Mouse (Mus musculus): ENCODE results near the gene Map2k2. TPM values are rescaled to one million over a fixed set of nuclear protein-coding genes. Genes with fewer than 3 reads are reported as not detected.

Map2k2 gene
- polyA plus RNA-seq, 1 experiment from 2014 or later = 213 TPM

GRCm38 (mm10) chr10:81076356-81076755 lies 29.4 kb upstream of the Map2k2 start:
- WGBS = 90% methylated on average over 1 of the region's 1 CpGs
- Histone ChIP-seq H3K4me3 (no peak overlapping the region), H3K27me3 (no peaks in the 10 kb centered on the region), H3K36me3 (peaks cover 91% of the 10 kb centered on the region), H3K9ac (0 out of 2 replicates have a peak overlapping the region, but pooled peaks have one; percentile 11), H3K9me3 (no peaks in the 10 kb centered on the region), H3K4me2 (no peak overlapping the region), H3K4me1 (peaks cover 3% of the 10 kb centered on the region), H3K27ac (no peak overlapping the region)
- no peak for ATAC-seq (ENCODE audit: insufficient number of reproducible peaks, insufficient read depth, low FRiP score, low TSS enrichment, low read depth)

DNA sequence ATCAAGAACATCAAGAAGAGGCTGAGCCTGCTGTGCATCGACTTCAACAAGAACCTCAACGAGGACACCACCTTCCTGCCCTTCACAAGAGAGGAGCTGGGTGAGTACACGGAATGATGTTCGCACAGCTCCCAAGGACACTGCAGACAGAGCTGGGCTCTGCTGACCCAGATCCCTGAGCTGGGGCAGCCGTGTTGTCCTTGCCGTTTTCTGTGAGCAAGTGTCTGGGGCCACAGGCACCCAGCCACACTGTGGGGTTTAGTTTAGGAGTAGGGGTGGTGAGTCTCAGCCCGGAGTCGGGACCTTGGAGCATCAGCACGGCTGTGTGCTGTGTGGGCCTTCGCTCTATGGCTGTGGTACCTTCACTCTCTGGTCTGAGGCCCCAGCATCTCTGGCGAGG lies 27.8 kb upstream of the Map2k2 start:
- WGBS = 91% methylated on average over 11 of the region's 11 CpGs
- Histone ChIP-seq H3K27me3 (no peaks in the 10 kb centered on the region), H3K27ac (no peak overlapping the region), H3K9ac (no peak overlapping the region), H3K4me1 (no peaks in the 10 kb centered on the region), H3K9me3 (no peaks in the 10 kb centered on the region), H3K36me3 (peaks cover 99% of the 10 kb centered on the region), H3K4me2 (no peak overlapping the region), H3K4me3 (no peak overlapping the region)
- no peak for ATAC-seq (ENCODE audit: insufficient number of reproducible peaks, insufficient read depth, low FRiP score, low TSS enrichment, low read depth)

- Histone ChIP-seq H3K27ac (no peak overlapping the region), H3K4me3 (no peak overlapping the region), H3K9ac (peak overlapping the region; percentile 36; the same call in 1 of the 2 replicates), H3K4me1 (no peaks in the 10 kb centered on the region), H3K27me3 (no peaks in the 10 kb centered on the region), H3K9me3 (no peaks in the 10 kb centered on the region), H3K4me2 (no peak overlapping the region), H3K36me3 (peaks cover 84% of the 10 kb centered on the region)
- 92% methylated on average over 31 of the region's 31 CpGs for WGBS
- ATAC-seq (ENCODE audit: insufficient number of reproducible peaks, insufficient read depth, low FRiP score, low TSS enrichment, low read depth) = no peak
These were observed 25.6 kb upstream of the Map2k2 start for GRCm38 (mm10) chr10:81080008-81080655.

DNA sequence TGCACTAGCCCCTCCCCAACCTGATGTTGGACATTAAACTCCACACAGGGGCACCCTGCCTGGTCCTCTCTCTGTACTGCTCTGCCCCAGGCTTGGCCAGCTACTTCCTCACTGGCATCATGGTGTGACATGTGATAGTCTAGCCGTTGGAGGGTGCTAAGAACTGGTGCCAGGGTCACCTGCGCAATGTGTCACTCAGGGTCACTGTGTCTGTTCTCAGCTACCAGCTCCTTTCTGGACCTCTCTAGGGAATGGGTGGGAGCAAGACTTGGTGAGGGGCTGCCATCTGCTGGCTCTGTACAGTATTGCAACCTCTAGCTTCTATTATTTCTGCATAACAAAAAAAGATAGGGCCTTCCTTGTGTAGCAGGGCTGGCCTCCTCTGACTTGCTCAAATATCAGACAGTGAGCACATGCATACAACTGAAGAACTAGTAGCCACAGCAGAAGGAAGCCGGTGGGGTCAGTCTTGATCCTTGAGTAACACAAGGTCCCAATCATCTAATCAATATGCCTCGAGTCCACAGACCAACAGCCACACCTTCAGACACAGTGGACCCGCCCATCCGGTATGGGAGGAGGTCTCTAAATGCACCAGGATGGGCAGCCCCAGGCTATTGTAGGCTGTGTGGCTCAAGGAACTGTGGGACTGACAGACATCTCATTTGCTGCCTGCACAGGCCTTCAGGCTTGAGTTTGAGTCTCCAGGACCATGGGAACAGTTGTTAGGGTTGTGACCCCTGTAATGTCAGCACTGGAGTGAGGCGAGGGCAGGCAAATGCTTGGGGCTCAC lies 23.4 kb upstream of the Map2k2 start:
- Histone ChIP-seq H3K9ac (no peak overlapping the region), H3K36me3 (peaks cover 62% of the 10 kb centered on the region)
- no peak for ATAC-seq (ENCODE audit: insufficient number of reproducible peaks, insufficient read depth, low FRiP score, low TSS enrichment, low read depth)

GRCm38 (mm10) chr10:81087021-81087420 lies 18.7 kb upstream of the Map2k2 start:
- Histone ChIP-seq H3K36me3 (peaks cover 15% of the 10 kb centered on the region), H3K4me3 (no peak overlapping the region), H3K9ac (no peak overlapping the region), H3K27ac (no peak overlapping the region), H3K27me3 (no peaks in the 10 kb centered on the region), H3K4me1 (peaks cover 7% of the 10 kb centered on the region), H3K9me3 (no peaks in the 10 kb centered on the region), H3K4me2 (no peak overlapping the region)
- 36% methylated on average over 2 of the region's 2 CpGs for WGBS
- ATAC-seq (ENCODE audit: insufficient number of reproducible peaks, insufficient read depth, low FRiP score, low TSS enrichment, low read depth) = no peak

More for the DNA sequence above, 23.4 kb upstream of the Map2k2 start:
- no peaks in the 10 kb centered on the region for H3K9me3 ChIP-seq
- no peaks in the 10 kb centered on the region for H3K27me3 ChIP-seq
- WGBS = 74% methylated on average over 7 of the region's 7 CpGs
- no peaks in the 10 kb centered on the region for H3K4me1 ChIP-seq
- no peak overlapping the region for H3K27ac ChIP-seq
- no peak overlapping the region for H3K4me2 ChIP-seq
- no peak overlapping the region for H3K4me3 ChIP-seq

- WGBS = 36% methylated on average over 2 of the region's 2 CpGs
- no peaks in the 10 kb centered on the region for H3K27me3 ChIP-seq
- peak overlapping the region; percentile 51; the same call in 1 of the 2 replicates for H3K27ac ChIP-seq
- H3K4me2 ChIP-seq = no peak overlapping the region
- no peaks in the 10 kb centered on the region for H3K9me3 ChIP-seq
- H3K36me3 ChIP-seq = no peaks in the 10 kb centered on the region
- no peak overlapping the region for H3K9ac ChIP-seq
- H3K4me1 ChIP-seq = peaks cover 7% of the 10 kb centered on the region
- ATAC-seq (ENCODE audit: insufficient number of reproducible peaks, insufficient read depth, low FRiP score, low TSS enrichment, low read depth) = no peak
- no peak overlapping the region for H3K4me3 ChIP-seq
These were observed 16.5 kb upstream of the Map2k2 start for GRCm38 (mm10) chr10:81089216-81089615.

DNA sequence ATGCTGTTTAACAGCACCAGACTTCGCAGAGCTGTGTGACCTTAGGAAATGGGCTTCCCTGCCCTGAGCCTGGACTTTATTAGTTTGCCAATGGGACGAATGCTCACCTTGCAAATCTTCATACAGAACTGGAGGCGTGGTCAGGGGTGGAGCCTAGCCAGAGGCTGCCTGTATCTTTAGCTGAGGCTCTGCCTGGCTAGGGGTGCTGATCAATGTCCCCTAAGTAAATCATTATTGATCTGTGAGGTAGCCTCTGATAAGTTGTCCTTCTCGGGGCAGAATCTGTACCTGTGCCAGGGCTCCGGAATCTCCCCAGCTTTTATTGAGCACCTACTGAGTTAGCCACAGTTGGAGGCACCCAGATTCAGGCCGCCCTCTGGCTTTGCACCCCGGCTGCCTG lies 15.1 kb upstream of the Map2k2 start:
- Histone ChIP-seq H3K9ac (no peak overlapping the region), H3K4me1 (peaks cover 7% of the 10 kb centered on the region), H3K9me3 (no peaks in the 10 kb centered on the region), H3K4me3 (no peak overlapping the region), H3K4me2 (no peak overlapping the region), H3K27me3 (no peaks in the 10 kb centered on the region), H3K27ac (no peak overlapping the region), H3K36me3 (no peaks in the 10 kb centered on the region)
- ATAC-seq (ENCODE audit: insufficient number of reproducible peaks, insufficient read depth, low FRiP score, low TSS enrichment, low read depth) = no peak
- WGBS = 71% methylated on average over 7 of the region's 7 CpGs

DNA sequence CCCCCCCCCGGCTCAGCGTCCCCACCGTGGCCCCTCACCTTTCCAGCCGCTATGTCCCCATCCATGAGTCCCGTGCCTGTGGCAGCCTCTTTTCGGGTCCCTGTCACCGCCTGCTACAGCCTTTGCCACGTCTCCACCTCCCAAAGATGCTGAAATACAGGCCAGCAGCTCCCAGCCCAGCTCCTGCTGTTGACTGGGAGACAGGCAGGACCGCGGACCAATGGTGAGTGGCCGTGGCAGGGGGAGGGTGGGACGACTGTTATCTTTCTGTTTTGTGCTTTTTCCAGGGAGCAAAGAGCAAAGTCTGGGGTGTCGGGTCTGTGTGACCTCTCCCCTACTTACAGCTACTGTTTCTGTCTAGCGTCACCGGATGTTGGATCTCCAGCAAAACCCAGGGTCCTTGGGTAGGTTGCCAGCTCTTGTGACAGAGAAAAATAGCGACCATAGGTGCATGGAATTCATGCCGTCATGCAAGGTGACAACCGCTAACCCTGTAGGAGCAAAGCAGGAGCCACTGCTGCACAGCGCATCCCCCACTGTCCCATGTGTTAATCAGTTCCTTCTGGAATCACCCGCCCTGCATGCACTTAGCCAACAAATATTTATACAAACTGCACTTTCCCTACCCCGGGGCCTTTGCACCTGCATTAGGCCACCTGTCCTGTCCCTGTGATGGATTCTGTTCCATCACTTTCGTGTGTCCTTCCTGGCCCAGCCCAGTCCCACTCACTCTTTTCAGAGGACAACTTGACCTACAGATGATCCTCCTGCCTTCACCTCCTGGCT lies 13.1 kb upstream of the Map2k2 start:
- no peak overlapping the region for H3K4me2 ChIP-seq
- ATAC-seq (ENCODE audit: insufficient number of reproducible peaks, insufficient read depth, low FRiP score, low TSS enrichment, low read depth) = no peak
- peaks cover 7% of the 10 kb centered on the region for H3K4me1 ChIP-seq
- H3K27ac ChIP-seq = no peak overlapping the region
- no peaks in the 10 kb centered on the region for H3K27me3 ChIP-seq
- no peak overlapping the region for H3K4me3 ChIP-seq
- H3K36me3 ChIP-seq = no peaks in the 10 kb centered on the region
- 57% methylated on average over 22 of the region's 22 CpGs for WGBS
- no peaks in the 10 kb centered on the region for H3K9me3 ChIP-seq
- H3K9ac ChIP-seq = no peak overlapping the region; the same call in 1 of the 2 replicates

GRCm38 (mm10) chr10:81094931-81095678 lies 10.6 kb upstream of the Map2k2 start:
- H3K4me1 ChIP-seq = no peaks in the 10 kb centered on the region
- WGBS = 54% methylated on average over 9 of the region's 9 CpGs
- H3K4me2 ChIP-seq = no peak overlapping the region
- no peak overlapping the region for H3K9ac ChIP-seq
- H3K36me3 ChIP-seq = no peaks in the 10 kb centered on the region
- no peak overlapping the region for H3K4me3 ChIP-seq
- H3K9me3 ChIP-seq = no peaks in the 10 kb centered on the region
- ATAC-seq (ENCODE audit: insufficient number of reproducible peaks, insufficient read depth, low FRiP score, low TSS enrichment, low read depth) = no peak
- no peak overlapping the region for H3K27ac ChIP-seq
- no peaks in the 10 kb centered on the region for H3K27me3 ChIP-seq

DNA sequence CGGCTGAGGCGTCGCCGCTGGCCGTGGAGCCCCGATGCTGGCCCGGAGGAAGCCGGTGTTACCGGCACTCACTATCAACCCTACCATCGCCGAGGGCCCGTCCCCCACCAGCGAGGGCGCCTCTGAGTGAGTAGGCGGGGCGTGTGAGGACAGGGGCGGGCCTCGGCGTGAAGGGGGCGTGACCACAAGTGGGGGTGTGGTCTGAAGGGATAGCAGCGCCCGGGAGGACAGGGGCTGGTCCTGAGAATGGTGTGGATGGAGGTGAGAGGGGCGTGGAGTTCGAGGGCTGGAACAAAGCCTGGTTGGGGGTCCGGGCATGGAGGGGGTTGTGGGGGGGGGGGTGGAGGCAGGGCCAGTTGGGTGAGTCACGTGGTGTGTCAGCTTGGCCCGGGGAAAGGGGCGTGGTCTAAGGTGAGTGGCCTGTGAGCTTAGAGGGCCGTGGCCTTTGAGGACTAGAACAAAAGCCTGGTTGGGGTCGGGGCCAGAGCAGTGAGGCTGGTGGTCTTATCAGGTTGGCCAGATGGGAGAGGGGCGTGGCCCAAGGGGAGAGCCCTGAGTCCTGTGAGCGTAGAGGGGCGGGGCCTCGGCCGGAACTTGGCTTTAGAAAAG lies 502 bp downstream of the Map2k2 start:
- H3K27ac ChIP-seq = peak overlapping the region; percentile 99
- WGBS = 1% methylated on average over 35 of the region's 35 CpGs
- H3K9ac ChIP-seq = peak overlapping the region; percentile 99
- H3K9me3 ChIP-seq = no peaks in the 10 kb centered on the region
- no peaks in the 10 kb centered on the region for H3K27me3 ChIP-seq
- peak overlapping the region; percentile 93 for H3K4me3 ChIP-seq
- ATAC-seq (ENCODE audit: insufficient number of reproducible peaks, insufficient read depth, low FRiP score, low TSS enrichment, low read depth) = peak; percentile 77
- H3K36me3 ChIP-seq = peaks cover 32% of the 10 kb centered on the region
- peaks cover 23% of the 10 kb centered on the region for H3K4me1 ChIP-seq
- H3K4me2 ChIP-seq = peak overlapping the region; percentile 68

- WGBS = 90% methylated on average over 6 of the region's 6 CpGs
- no peaks in the 10 kb centered on the region for H3K9me3 ChIP-seq
- H3K4me2 ChIP-seq = no peak overlapping the region
- H3K36me3 ChIP-seq = peaks cover 91% of the 10 kb centered on the region
- H3K27me3 ChIP-seq = no peaks in the 10 kb centered on the region
- H3K4me3 ChIP-seq = no peak overlapping the region
- no peak overlapping the region for H3K9ac ChIP-seq
- no peaks in the 10 kb centered on the region for H3K4me1 ChIP-seq
- no peak overlapping the region for H3K27ac ChIP-seq
- ATAC-seq (ENCODE audit: insufficient number of reproducible peaks, insufficient read depth, low FRiP score, low TSS enrichment, low read depth) = no peak
These were observed 7.2 kb downstream of the Map2k2 start for GRCm38 (mm10) chr10:81112946-81113345.

All from embryonic facial prominence, embryonic 13.5 days (tissue).